Mouse (Mus musculus) bone marrow, adult 2 months (tissue): Measurements from ENCODE around the gene Nppa. TPM values are rescaled to one million over a fixed set of nuclear protein-coding genes. Genes with fewer than 3 reads are reported as not detected.
"Not testable (repeated sequence)": the region's sequence is repeated elsewhere in the genome, so short reads cannot be mapped to it uniquely, and the experiment has no call there.

Source experiments
- H3K27ac ChIP-seq: fragments of 200-500 bp; 2 replicates; pipeline ENCODE4 v1.5.1; 2012; ENCODE audit warnings: low read depth, mild to moderate bottlenecking, control low read depth, inconsistent platforms, low read length; ENCODE audit not compliant: control insufficient read depth, poor library complexity, insufficient read depth
- H3K4me1 ChIP-seq: fragments of 200-500 bp; 2 replicates; pipeline ENCODE4 v1.6.1; 2011; ENCODE audit warnings: low read length; ENCODE audit not compliant: control insufficient read depth, insufficient read depth
- H3K4me3 ChIP-seq: fragments of 200-500 bp; replicated peaks from 2 replicates; pipeline ENCODE3; 2011; ENCODE audit warnings: mild to moderate bottlenecking, low read depth, low read length, control low read depth; ENCODE audit not compliant: control insufficient read depth
- CTCF ChIP-seq: fragments of 200-500 bp; IDR thresholded peaks from 2 replicates; pipeline ENCODE4 v1.5.1; 2011; ENCODE audit warnings: low read length, control low read depth; ENCODE audit not compliant: control insufficient read depth, insufficient read depth
- POLR2A ChIP-seq: fragments of 200-500 bp; IDR thresholded peaks from 2 replicates; pipeline ENCODE4 v1.6.1; 2011; ENCODE audit warnings: low read depth, mild to moderate bottlenecking, control low read depth, low read length, borderline replicate concordance; ENCODE audit not compliant: control insufficient read depth
- WGBS: fragments of 180-500 bp; shearing (Covaris S2); methylation state at CpG from one replicate; pipeline ENCODE4 v1.1.7; 2018; 5-methylcytosine and 5-hydroxymethylcytosine counted together
- polyA plus RNA-seq: library from polyadenylated mRNA; stranded (reverse); fragments of >200 nt; gene quantifications from 2 replicates; pipeline ENCODE4 v1.2.4, GENCODE M21; 2011; ENCODE audit warnings: low replicate concordance; ENCODE audit not compliant: missing spikeins, insufficient read depth, insufficient read length

The Nppa gene
- polyA plus RNA-seq, 1 experiment = not detected

- H3K27ac ChIP-seq = peak overlapping the region; percentile 56
- 22% methylated on average over 19 of the region's 19 CpGs for WGBS
- H3K4me3 ChIP-seq = peak overlapping the region; percentile 75
- no peak for TF ChIP-seq CTCF
- TF ChIP-seq POLR2A = no peak
- peaks cover 3% of the 10 kb centered on the region; the same call in 1 of the 2 replicates for H3K4me1 ChIP-seq
Measured at GRCm38 (mm10) chr4:148039254-148040028, 38.9 kb downstream of the Nppa start.

- 72% methylated on average over 15 of the region's 15 CpGs for WGBS
- TF ChIP-seq CTCF = no peak
- no peak for TF ChIP-seq POLR2A
- no peak overlapping the region for H3K27ac ChIP-seq
- H3K4me3 ChIP-seq = no peak overlapping the region
- H3K4me1 ChIP-seq = peaks cover 3% of the 10 kb centered on the region; the same call in 1 of the 2 replicates
Measured at GRCm38 (mm10) chr4:148040029-148040830, 39.7 kb downstream of the Nppa start.

- Histone ChIP-seq H3K27ac (no peak overlapping the region; the same call in 1 of the 2 replicates), H3K4me3 (peak overlapping the region; percentile 24), H3K4me1 (peaks cover 3% of the 10 kb centered on the region; the same call in 1 of the 2 replicates)
- TF ChIP-seq CTCF (no peak), POLR2A (no peak)
- 2% methylated on average over 19 of the region's 19 CpGs for WGBS
Measured at GRCm38 (mm10) chr4:148040933-148041610, 40.5 kb downstream of the Nppa start.

- H3K27ac ChIP-seq = 0 out of 2 replicates have a peak overlapping the region, but pooled peaks have one; percentile 2
Measured at GRCm38 (mm10) chr4:148041611-148042191, 41.2 kb downstream of the Nppa start.

GRCm38 (mm10) chr4:148043327-148043726, 42.8 kb downstream of the Nppa start:
- 86% methylated on average over 7 of the region's 8 CpGs for WGBS
- not testable (repeated sequence) for H3K4me3 ChIP-seq, H3K27ac ChIP-seq, H3K4me1 ChIP-seq

More at GRCm38 (mm10) chr4:148041611-148042191, 41.2 kb downstream of the Nppa start:
- peak overlapping the region; percentile 40 for H3K4me3 ChIP-seq
- 5% methylated on average over 16 of the region's 16 CpGs for WGBS
- TF ChIP-seq CTCF = no peak
- 0 out of 2 replicates have a peak, but pooled peaks have one; percentile 18 for TF ChIP-seq POLR2A
- peaks cover 3% of the 10 kb centered on the region; the same call in 1 of the 2 replicates for H3K4me1 ChIP-seq

GRCm38 (mm10) chr4:148044113-148044512, 43.6 kb downstream of the Nppa start:
- H3K27ac ChIP-seq = no peak overlapping the region
- TF ChIP-seq CTCF (no peak), POLR2A (no peak)
- H3K4me1 ChIP-seq = peaks cover 3% of the 10 kb centered on the region; the same call in 1 of the 2 replicates
- no peak overlapping the region for H3K4me3 ChIP-seq
- WGBS = 72% methylated on average over 2 of the region's 2 CpGs

- no peak for TF ChIP-seq POLR2A
- TF ChIP-seq CTCF = no peak
- Histone ChIP-seq H3K27ac (peak overlapping the region; percentile 50; the same call in 1 of the 2 replicates), H3K4me3 (no peak overlapping the region), H3K4me1 (no peaks in the 10 kb centered on the region)
- WGBS = 43% methylated on average over 4 of the region's 4 CpGs
Measured at GRCm38 (mm10) chr4:148046450-148047031, 46.0 kb downstream of the Nppa start.

- H3K4me3 ChIP-seq, H3K4me1 ChIP-seq, H3K27ac ChIP-seq: not testable (repeated sequence)
- WGBS = 92% methylated on average over 3 of the region's 3 CpGs
Measured at GRCm38 (mm10) chr4:148050396-148050914, 49.9 kb downstream of the Nppa start.
